Mouse (Mus musculus): Measurements from ENCODE around the gene Tm7sf2.

Tm7sf2 gene

GRCm38 (mm10) chr19:6070571-6071250 is 2.5 kb upstream of the Tm7sf2 start:
- in situ Hi-C loops (cut with MboI, MseI), result no loop called here

DNA sequence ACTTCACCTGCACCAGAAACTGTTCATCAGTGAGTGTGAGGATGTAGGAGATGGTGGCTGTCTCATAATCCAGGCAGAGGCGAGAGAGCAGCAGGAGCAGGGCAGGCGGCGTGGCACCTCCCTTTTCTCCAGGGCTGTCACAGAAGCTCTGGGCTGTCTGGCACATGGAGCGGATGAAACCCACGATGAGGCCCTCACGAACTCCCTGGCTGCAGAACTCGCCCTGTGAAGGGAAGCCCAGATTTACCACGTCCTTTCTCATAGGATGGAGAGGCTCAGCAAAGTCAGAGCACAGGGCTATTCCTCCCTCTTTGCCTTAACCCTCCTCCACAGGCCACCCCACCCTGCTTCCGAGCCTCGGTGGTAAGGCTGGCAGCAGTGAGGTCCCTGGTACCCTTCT is 1.7 kb upstream of the Tm7sf2 start:
- in situ Hi-C loops (cut with MboI, MseI), result loop anchor here (10.0 kb wide), 2 partner anchors 45 to 265 kb away; partner anchors contain the start of genes Men1 and Sac3d1

- in situ Hi-C loops (cut with MboI, MseI), result loop anchor here (10.0 kb wide), 2 partner anchors 46 to 266 kb away; partner anchors contain the start of genes Men1 and Sac3d1
These were observed 778 bp upstream of the Tm7sf2 start for GRCm38 (mm10) chr19:6068951-6069350.

DNA sequence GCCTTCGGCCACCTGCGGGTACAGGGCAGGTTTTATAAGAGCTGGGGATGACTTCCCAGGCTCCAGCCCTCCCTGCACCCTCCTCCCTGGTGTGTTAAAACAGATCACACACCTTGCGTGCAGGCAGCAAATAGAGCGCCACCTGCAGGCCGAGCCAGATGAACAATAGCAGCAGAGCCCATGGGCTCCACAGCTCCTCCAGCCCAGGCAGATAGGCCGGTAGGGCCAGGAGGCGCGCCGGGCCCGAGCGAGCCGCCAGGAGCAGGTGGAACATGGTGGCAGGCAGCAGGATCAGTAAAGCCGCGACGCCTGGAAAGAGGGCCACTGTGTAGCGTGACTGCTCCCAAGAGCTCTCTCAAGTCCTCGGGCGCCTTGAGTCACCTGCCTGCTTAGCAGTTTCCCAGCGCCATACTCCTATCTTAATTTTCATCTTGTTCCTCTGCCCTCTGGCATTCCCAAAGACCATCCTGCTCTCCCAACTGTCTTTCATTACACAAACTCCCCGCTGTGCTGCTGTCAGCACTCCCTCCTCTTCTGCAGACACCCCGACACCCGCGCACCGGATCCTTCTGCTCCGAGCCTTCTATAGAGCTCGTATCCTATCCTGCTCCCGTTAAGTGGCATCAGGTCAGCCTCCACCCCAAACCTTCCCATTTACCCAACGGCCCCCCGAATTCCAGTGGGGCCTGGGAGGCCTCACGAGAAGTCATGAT is 1.0 kb downstream of the Tm7sf2 start:
- in situ Hi-C loops (cut with MboI, MseI), result loop anchor here (10.0 kb wide), 2 partner anchors 48 to 268 kb away; partner anchors contain the start of genes Men1 and Sac3d1

DNA sequence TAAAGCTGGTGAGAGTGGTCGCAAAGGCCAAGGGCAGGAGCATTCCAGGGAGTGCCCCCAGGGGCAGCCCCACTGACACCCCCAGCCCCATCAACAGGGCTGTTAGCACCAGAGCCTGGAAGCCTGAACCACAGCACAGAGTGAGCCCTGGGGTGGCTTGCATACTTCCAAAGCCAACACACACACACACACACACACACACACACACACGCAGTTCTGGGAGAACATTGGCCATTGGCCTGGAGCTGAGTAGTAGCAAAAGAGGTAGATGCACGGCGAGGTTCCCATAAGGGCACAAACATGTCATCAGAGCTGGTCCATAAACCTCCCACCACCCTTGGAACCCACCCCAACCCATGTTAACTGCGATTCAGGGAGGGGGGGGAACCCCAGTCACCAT is 1.6 kb downstream of the Tm7sf2 start:
- in situ Hi-C loops (cut with MboI, MseI), result loop anchor here (10.0 kb wide), 2 partner anchors 48 to 268 kb away; partner anchors contain the start of genes Men1 and Sac3d1

DNA sequence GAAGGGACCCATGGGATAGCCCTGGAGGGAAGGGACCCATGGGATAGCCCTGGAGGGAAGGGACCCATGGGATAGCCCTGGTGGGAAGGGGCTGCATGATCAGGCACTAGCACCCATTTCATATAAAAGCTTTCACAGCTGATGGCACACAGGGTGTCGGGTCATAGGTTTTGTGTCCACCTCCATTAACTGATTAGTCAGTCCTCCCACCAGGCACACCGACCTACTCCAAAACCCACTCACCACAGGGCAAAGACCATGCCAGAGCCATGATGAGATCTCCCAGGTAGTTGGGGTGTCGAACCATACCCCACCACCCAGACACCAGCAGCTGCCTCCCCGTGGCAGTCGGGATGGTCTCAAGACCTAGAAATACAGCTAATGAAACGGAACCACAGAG is 5.1 kb downstream of the Tm7sf2 start:
- in situ Hi-C loops (cut with MboI, MseI), result loop anchor here (10.0 kb wide), 2 partner anchors 52 to 272 kb away; partner anchors contain the start of genes Men1 and Sac3d1

- in situ Hi-C loops (cut with MboI, MseI), result loop anchor here (10.0 kb wide), 2 partner anchors 52 to 272 kb away; partner anchors contain the start of genes Men1 and Sac3d1
These were observed 5.8 kb downstream of the Tm7sf2 start for GRCm38 (mm10) chr19:6062418-6062817.

DNA sequence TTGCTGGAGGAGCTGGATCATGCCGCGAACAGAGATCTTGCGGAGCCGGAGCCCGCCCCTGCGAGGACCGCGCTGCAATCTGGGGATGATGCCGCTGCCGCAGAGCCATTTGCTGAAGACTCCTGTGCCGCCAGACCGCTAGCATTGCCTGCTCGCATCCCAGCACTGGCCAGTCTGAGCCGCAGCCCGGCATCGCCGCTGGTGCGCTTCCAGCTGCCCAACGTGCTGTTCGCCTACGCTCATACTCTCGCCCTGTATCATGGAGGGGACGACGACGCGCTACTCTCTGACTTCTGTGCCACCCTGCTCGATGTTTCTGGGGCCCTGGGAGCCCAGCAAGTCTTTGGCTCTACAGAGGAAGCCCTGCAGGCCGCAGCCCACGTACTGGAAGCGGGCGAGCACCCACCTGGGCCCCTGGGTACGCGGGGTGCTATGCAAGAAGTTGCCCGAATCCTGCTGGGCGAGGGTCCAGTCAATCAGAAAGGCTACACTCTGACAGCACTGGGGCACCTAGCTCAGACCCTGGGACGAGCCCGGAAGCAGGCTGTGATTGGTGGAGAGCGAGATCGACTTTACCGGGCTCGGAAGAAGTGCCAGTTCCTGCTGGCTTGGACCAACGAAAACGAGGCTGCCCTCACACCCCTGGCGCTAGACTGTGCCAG is 6.4 kb downstream of the Tm7sf2 start:
- in situ Hi-C loops (cut with MboI, MseI), result loop anchor here (10.0 kb wide), 2 partner anchors 53 to 273 kb away; partner anchors contain the start of genes Men1 and Sac3d1

DNA sequence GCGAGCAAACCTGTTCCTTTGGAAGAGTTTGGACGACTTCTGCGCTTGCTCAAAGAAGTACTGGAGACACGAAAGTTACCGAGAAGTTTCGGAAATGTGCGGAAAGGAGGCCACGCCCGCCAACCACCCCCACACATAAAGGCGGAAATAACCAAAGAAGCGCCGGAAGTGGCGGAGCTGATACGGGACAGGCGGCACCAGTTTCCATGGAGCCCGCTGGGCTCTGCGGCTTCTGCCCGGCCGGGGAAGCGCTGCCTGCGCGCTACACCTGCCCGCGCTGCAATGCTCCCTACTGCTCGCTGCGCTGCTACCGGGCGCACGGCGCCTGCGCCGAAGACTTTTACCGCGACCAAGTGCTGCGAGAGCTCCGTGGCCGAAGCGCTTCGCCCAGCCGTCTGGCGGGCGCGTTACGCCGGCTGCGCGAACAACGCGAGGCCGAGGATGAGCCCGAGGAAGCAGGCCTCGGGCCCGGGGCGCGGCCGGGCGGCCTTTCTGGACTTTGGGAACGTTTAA is 7.1 kb downstream of the Tm7sf2 start, which contains the start of gene Znhit2:
Gene Znhit2, plus strand, starts transcription at position 172 of the 513 bp plus-strand sequence.
- in situ Hi-C loops (cut with MboI, MseI), result loop anchor here (10.0 kb wide), 2 partner anchors 54 to 274 kb away; partner anchors contain the start of genes Men1 and Sac3d1

GRCm38 (mm10) chr19:6058966-6059365 is 9.2 kb downstream of the Tm7sf2 start:
- in situ Hi-C loops (cut with MboI, MseI), result no loop called here

- in situ Hi-C loops (cut with MboI, MseI), result no loop called here
These were observed 9.7 kb downstream of the Tm7sf2 start for GRCm38 (mm10) chr19:6058513-6058912.

DNA sequence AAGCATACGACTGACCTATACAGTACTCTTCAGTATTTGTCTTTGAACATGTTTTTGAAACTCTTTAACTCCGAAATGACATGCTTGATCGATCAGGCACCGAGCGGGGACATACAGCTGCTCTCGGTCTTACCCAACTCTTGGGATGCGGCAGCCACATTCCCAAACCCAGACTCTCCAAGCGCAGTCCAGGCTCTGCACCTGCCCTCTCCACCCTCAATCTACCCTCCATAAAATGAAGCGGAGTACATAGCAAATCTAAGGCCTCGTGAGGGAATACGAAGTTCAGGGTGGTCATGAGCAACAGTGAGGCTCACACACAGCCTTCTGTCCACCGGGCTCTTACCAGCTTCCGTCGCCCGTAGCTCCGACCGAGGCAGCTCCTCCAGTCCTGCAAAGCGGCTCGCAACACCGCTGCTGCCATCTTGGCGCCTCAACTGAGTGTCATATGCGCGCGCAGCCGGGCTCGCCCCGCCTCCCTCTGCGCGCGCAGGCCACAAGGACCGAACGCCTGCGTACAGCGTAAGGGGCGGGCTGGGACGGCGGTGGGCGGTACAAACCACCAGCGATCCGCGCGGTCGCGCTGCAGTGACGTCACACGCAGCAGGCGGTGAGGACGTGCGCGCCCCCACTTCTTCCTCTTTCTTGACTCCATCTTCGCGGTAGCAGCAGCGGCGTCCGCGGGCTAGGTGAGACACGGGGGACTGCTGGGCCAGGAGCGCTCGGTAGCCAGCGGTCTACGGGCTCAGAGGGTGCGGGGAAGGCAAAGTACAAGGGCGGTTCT is 10.7 kb downstream of the Tm7sf2 start, which contains the start of the genes Mrpl49 and Fau:
Gene Mrpl49, minus strand, starts transcription at position 473 of the 784 bp plus-strand sequence.
Gene Fau, plus strand, starts transcription at position 532 of the 784 bp plus-strand sequence.
- in situ Hi-C loops (cut with MboI, MseI), result no loop called here

DNA sequence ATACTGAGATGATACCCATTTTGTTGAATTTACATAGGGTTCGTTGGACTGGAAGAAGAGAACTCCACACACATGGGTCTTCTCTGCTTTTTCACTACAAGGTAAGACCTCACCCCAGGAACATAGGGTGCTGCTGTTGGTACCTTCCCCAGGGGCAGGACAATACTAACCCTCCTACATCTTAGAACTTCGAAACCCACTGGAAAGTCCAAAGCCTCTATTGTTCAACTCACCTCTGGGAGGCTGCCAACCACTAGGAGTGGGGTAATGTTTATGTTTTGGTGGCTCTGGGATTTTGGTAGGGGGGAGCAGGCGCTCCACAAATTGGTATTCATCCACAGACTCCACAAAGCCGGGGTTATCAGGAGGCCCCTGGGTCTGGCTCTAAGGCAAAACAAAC is 11.5 kb downstream of the Tm7sf2 start:
- in situ Hi-C loops (cut with MboI, MseI), result no loop called here

DNA sequence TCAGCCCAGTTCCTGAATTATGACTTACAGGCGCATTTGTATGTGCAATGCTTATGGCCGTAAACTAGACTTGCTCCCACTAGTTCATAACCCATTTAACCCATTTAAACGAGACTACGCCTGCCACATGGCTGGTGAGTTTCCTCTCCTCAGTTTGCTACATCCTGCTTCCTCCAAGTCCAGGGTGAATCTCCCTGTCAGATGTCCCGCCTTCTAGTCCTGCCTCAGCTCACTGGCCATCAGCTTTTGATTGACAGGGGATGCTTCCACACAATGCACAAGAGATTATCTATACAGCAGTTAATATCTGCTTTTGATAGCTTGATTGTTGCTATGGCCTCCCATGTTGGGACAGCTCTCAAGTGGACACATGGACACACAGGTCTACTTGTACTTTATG is 13.9 kb downstream of the Tm7sf2 start:
- in situ Hi-C loops (cut with MboI, MseI), result no loop called here

DNA sequence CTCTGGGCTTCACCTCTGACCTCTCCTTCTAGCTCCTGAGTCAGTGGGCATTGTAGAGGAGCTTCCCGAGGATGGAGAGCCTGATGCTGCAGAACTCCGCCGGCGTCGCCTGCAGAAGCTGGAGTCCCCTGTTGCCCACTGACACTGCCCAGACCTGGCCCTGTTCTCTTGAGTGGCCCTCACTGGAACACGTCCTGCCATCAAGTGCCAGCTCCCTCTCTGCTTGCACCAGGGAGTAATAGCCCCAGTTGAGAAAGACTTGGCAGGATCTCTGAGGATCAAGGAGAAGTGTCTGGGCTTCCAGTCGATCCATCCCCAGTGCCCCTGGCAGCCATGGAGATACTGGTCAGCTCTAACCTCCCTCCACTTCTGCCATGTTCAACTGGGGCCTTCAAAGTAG is 15.7 kb downstream of the Tm7sf2 start:
- in situ Hi-C loops (cut with MboI, MseI), result no loop called here

DNA sequence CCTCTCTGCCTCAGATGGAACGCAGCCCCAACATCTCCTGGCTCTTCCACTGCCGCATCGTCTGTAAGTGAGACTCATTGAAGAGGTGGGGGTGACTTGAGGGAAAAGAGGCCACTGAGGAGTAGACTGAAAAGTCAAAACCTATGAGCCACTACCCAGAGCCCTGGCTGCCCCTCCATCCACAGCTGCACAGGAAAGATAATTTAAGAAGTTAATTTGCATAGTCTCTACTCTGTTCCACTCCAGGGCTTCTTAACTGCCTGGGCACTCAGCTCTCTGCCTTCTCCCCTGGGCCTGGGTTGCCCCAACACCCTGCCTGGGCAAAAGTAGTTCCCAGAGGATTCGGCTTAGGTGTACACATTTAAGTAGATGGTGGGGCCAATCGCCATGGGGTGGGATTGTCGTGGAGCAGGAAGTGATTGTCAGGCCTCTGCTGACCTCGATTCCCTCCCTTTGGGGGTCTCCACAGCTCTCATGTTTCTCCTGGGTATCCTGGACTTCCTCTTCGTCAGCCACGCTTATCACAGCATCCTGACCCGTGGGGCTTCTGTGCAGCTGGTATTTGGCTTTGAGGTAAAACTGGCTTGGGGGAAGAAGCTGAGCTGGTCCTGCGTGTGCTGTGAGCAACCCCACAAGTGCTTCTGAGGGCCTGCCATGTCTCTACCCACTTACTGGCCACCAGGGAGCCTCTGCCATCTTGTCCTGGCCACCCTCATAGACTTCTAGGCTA is 19.3 kb downstream of the Tm7sf2 start:
- in situ Hi-C loops (cut with MboI, MseI), result loop anchor here (5.0 to 10.0 kb wide), 2 partner anchors 33 to 626 kb away; partner anchors contain the start of genes Cdca5, Gm28374, Tmem262 and Zfpl1

GRCm38 (mm10) chr19:6047899-6048166 is 20.3 kb downstream of the Tm7sf2 start:
- in situ Hi-C loops (cut with MboI, MseI), result loop anchor here (5.0 to 10.0 kb wide), 2 partner anchors 34 to 627 kb away; partner anchors contain the start of genes Cdca5, Gm28374, Tmem262 and Zfpl1

DNA sequence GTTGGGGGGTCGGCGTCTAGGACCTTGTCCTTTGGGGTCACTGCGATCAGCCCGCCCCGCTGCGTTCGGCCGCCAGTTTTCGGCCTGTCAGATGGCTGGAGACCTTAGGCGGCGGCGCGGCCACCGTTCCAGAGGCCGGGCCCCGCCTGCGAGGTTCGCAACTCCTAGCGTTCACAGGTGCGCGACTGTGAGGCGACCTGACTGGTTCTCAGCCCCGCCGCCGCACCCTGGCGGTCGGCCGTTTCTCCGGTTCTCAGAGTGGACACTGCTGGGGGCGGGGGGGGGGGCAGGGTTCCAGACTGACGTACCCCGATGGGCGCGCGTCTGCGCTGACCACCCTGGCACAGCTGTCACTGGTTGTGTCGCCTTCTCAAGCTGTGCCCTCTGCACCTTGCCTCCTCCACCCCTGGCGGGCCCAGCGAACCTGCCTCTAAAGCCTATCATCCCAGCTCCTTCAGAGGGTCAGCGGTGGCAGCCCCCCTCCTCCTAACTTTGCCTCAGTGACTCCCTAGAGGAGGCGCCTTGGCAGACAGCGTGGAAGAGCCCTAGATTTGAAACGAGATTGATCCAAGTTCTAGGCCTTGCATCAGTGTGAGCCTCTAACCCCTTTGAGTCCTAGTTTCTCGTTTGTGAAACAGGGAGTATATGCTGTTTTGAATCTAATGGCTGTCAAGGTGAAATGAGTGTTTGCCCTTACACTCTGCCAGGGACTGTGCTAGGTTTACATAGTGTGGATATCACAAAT is 20.8 kb downstream of the Tm7sf2 start:
- in situ Hi-C loops (cut with MboI, MseI), result loop anchor here (5.0 to 10.0 kb wide), 2 partner anchors 35 to 627 kb away; partner anchors contain the start of genes Cdca5, Gm28374, Tmem262 and Zfpl1
